Mouse (Mus musculus): ENCODE results near the gene Cdk20. TPM values are rescaled to one million over a fixed set of nuclear protein-coding genes. Genes with fewer than 3 reads are reported as not detected.
"Not testable (repeated sequence)": the region's sequence is repeated elsewhere in the genome, so short reads cannot be mapped to it uniquely, and the experiment has no call there.

Gene Cdk20
- polyA plus RNA-seq, 1 experiment from 2014 or later = 10.5 TPM

DNA sequence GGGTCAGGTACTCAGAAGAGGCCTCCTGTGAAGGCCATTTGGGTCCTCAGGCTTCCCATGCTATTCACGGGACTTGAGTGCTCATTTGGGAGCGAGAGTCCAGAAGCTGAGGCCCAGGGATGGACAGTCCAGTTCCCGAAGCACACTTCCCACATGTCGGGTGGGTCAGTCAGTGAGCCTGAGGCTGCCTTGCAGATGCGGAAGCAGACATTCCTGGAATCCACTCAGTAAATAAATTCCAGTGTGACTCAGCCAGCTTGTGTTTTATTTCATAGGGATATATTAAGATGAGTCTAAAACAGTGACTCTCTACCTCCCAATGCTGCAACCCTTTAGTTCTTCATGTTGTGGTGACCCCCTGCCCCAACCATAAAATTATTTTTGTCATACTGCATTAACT is 7.4 kb downstream of the Cdk20 start:
- no peak overlapping the region for H3K4me3 ChIP-seq (ENCODE audit: low read depth, low read length)
- H3K4me1 ChIP-seq (ENCODE audit: insufficient read depth) = no peaks in the 10 kb centered on the region
- H3K4me2 ChIP-seq = no peak overlapping the region
- no peak for ATAC-seq (ENCODE audit: insufficient read depth)
- H3K36me3 ChIP-seq (ENCODE audit: insufficient read depth) = 0 out of 2 replicates have a peak, but pooled peaks cover 4% of the 10 kb centered on the region
- TF ChIP-seq CTCF (IDR thresholded peaks at IDR 0.05; ENCODE audit: low read depth) = no peak
- H3K27me3 ChIP-seq (ENCODE audit: insufficient read depth, low read length) = no peaks in the 10 kb centered on the region
- H3K27ac ChIP-seq (ENCODE audit: low read depth) = no peak overlapping the region
- no peak overlapping the region for H3K9ac ChIP-seq
- WGBS = 68% methylated on average over 5 of the region's 5 CpGs
- no peaks in the 10 kb centered on the region for H3K9me3 ChIP-seq (ENCODE audit: low read depth, low read length)
- DNase-seq = no peak

DNA sequence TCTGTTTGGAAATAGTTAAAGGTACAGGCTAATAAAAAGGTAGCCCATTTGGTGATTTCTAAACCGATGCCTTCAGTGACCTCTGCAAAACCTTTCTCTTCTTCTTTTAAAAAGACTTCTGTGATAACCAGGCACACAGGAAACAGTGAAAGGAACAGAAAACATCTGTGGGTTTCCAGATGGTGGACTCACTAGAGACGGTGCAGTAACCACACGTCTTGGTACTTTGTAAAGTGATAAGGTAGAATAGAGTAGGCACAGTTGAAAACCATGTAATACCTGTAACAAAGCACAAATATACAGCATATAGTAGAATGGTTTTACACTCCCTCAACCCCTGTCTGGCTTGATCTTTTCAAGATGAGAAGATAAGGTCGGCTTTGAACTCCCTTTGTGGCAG is 8.5 kb downstream of the Cdk20 start:
- H3K4me2 ChIP-seq = no peak overlapping the region
- TF ChIP-seq CTCF (IDR thresholded peaks at IDR 0.05; ENCODE audit: low read depth) = no peak
- no peak overlapping the region for H3K4me3 ChIP-seq (ENCODE audit: low read depth, low read length)
- no peak overlapping the region for H3K27ac ChIP-seq (ENCODE audit: low read depth)
- 0 out of 2 replicates have a peak, but pooled peaks cover 4% of the 10 kb centered on the region for H3K36me3 ChIP-seq (ENCODE audit: insufficient read depth)
- 53% methylated on average over 4 of the region's 4 CpGs for WGBS
- DNase-seq (no peak), ATAC-seq (ENCODE audit: insufficient read depth) (no peak)
- H3K27me3 ChIP-seq (ENCODE audit: insufficient read depth, low read length) = no peaks in the 10 kb centered on the region
- no peaks in the 10 kb centered on the region for H3K9me3 ChIP-seq (ENCODE audit: low read depth, low read length)
- H3K4me1 ChIP-seq (ENCODE audit: insufficient read depth) = no peaks in the 10 kb centered on the region
- no peak overlapping the region for H3K9ac ChIP-seq

DNA sequence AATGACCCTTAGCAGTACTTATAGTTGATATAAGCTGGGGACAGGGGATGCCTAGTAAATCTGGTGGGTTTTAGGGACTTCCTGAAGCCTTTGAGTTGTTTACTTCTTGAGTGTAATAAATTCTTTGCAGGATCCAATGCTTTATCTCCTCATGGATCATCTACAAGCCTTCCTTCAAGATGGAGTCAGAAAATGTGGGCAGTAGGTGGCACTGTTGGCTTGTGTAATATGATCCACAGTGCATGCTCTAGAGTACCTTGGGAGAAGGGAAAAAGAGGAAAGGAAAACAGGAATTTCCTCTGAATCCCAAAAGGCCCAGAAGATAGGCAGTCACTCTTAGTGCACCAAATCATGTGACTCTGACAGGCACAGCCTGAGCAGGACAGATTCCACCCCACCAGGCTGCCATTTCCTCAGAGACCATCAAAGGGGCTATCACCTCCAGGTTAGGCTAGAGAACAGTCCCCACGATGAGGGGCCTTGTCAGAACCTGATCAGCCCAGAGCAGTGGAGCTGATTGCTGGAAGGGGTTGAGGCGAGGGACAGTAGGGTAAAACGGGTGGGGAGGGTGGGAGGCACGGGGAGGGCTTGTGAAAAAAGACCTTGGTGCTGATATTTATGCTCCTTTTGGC is 11.3 kb downstream of the Cdk20 start:
- Histone ChIP-seq H3K36me3 (ENCODE audit: insufficient read depth) (0 out of 2 replicates have a peak, but pooled peaks cover 4% of the 10 kb centered on the region), H3K9ac (no peak overlapping the region), H3K9me3 (ENCODE audit: low read depth, low read length) (no peaks in the 10 kb centered on the region), H3K4me3 (ENCODE audit: low read depth, low read length) (no peak overlapping the region), H3K27ac (ENCODE audit: low read depth) (no peak overlapping the region), H3K4me1 (ENCODE audit: insufficient read depth) (no peaks in the 10 kb centered on the region), H3K4me2 (no peak overlapping the region), H3K27me3 (ENCODE audit: insufficient read depth, low read length) (no peaks in the 10 kb centered on the region)
- 48% methylated on average over 4 of the region's 4 CpGs for WGBS
- TF ChIP-seq CTCF (IDR thresholded peaks at IDR 0.05; ENCODE audit: low read depth) = peak; percentile 61
- peak; percentile 64; the same call in 1 of the 2 replicates for ATAC-seq (ENCODE audit: insufficient read depth)
- peak; percentile 80 for DNase-seq

DNA sequence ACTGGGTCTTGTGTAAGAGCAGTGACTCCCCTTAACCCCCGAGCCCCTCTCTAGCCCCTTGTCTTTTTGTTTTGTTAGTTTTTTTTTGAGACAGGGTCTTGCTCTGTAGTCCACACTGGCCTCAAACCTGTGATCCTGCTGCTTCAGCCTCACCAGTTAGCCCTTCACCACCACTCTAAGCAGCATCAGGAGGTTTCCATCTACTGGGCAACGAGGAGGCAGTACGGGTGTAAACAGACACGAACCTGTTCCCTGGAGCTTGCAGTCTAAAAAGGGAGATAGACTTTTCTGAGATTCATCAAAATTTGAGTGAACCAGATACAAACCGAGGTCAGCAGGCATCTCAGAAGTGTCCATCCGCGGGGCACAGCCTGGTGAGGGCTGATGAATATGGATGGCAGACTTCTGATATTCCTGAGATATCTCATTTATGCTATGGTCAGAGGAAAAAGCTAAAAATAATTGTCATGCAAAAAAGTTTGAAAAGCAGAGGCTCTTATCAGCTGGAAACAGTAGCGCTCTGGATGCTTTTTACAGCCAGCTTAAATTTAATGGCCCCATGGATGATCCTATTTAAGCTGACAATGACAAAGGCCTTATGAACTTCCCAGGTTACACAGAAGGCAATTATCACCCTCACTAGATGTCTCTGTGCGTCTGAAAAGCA is 13.3 kb downstream of the Cdk20 start:
- H3K9me3 ChIP-seq (ENCODE audit: low read depth, low read length) = no peaks in the 10 kb centered on the region
- no peak for ATAC-seq (ENCODE audit: insufficient read depth)
- DNase-seq = no peak
- no peaks in the 10 kb centered on the region for H3K27me3 ChIP-seq (ENCODE audit: insufficient read depth, low read length)
- no peak overlapping the region for H3K9ac ChIP-seq
- WGBS = 64% methylated on average over 9 of the region's 9 CpGs
- H3K4me2 ChIP-seq = no peak overlapping the region
- no peaks in the 10 kb centered on the region for H3K4me1 ChIP-seq (ENCODE audit: insufficient read depth)
- no peak overlapping the region for H3K4me3 ChIP-seq (ENCODE audit: low read depth, low read length)
- TF ChIP-seq CTCF (IDR thresholded peaks at IDR 0.05; ENCODE audit: low read depth) = no peak
- H3K36me3 ChIP-seq (ENCODE audit: insufficient read depth) = no peaks in the 10 kb centered on the region
- H3K27ac ChIP-seq (ENCODE audit: low read depth) = no peak overlapping the region

DNA sequence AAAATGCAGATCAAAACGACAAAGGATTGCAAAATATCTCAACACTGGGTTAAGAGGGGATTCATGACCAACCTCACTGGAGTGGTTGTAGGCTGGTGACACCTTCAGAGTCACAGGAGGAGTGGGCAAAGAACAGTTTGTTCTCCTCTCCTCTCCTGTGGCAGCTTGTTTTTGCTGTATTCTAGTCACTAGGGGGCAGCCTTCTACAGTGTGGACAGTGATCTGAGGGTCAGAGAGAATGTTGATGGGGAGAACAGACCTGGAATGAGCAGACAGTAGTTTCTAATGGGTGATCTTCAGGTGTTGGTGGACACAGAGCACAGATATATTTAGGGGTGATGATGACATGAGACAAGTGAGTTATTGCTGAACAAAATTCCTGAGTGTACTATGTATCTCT is 15.8 kb downstream of the Cdk20 start:
- H3K27ac ChIP-seq (ENCODE audit: low read depth) = no peak overlapping the region
- H3K4me1 ChIP-seq (ENCODE audit: insufficient read depth) = no peaks in the 10 kb centered on the region
- H3K9me3 ChIP-seq (ENCODE audit: low read depth, low read length) = no peaks in the 10 kb centered on the region
- TF ChIP-seq CTCF (IDR thresholded peaks at IDR 0.05; ENCODE audit: low read depth) = peak; percentile 76
- no peaks in the 10 kb centered on the region for H3K36me3 ChIP-seq (ENCODE audit: insufficient read depth)
- H3K27me3 ChIP-seq (ENCODE audit: insufficient read depth, low read length) = no peaks in the 10 kb centered on the region
- H3K4me3 ChIP-seq (ENCODE audit: low read depth, low read length) = no peak overlapping the region
- 3% methylated on average over 1 of the region's 1 CpGs for WGBS
- peak; percentile 54; the same call in 1 of the 2 replicates for ATAC-seq (ENCODE audit: insufficient read depth)
- H3K4me2 ChIP-seq = no peak overlapping the region
- DNase-seq = peak; percentile 71
- H3K9ac ChIP-seq = no peak overlapping the region

DNA sequence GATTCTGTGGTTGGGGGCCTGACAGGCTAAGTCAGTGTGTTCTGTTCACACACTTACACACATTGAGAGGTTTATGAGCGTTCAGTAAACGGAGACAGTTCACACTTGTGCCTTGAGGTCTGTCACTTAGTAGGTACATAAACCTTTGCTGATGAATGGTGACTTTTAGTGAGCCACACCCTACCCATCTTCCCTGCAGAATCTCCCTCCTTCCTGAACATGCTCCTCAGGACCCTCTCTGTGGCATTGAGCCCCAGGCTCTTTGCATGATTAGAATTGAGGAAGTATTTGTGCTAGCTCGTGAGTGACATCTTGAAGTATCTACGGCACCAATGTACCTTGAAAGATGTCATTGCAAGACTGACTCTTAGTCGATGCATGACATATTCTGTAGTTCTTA is 16.6 kb downstream of the Cdk20 start:
- Histone ChIP-seq H3K27ac (ENCODE audit: low read depth) (no peak overlapping the region), H3K27me3 (ENCODE audit: insufficient read depth, low read length) (no peaks in the 10 kb centered on the region), H3K4me1 (ENCODE audit: insufficient read depth) (no peaks in the 10 kb centered on the region), H3K9me3 (ENCODE audit: low read depth, low read length) (no peaks in the 10 kb centered on the region), H3K4me3 (ENCODE audit: low read depth, low read length) (no peak overlapping the region), H3K9ac (no peak overlapping the region), H3K36me3 (ENCODE audit: insufficient read depth) (no peaks in the 10 kb centered on the region), H3K4me2 (no peak overlapping the region)
- TF ChIP-seq CTCF (IDR thresholded peaks at IDR 0.05; ENCODE audit: low read depth) = no peak
- 83% methylated on average over 5 of the region's 5 CpGs for WGBS
- DNase-seq (no peak), ATAC-seq (ENCODE audit: insufficient read depth) (no peak)

DNA sequence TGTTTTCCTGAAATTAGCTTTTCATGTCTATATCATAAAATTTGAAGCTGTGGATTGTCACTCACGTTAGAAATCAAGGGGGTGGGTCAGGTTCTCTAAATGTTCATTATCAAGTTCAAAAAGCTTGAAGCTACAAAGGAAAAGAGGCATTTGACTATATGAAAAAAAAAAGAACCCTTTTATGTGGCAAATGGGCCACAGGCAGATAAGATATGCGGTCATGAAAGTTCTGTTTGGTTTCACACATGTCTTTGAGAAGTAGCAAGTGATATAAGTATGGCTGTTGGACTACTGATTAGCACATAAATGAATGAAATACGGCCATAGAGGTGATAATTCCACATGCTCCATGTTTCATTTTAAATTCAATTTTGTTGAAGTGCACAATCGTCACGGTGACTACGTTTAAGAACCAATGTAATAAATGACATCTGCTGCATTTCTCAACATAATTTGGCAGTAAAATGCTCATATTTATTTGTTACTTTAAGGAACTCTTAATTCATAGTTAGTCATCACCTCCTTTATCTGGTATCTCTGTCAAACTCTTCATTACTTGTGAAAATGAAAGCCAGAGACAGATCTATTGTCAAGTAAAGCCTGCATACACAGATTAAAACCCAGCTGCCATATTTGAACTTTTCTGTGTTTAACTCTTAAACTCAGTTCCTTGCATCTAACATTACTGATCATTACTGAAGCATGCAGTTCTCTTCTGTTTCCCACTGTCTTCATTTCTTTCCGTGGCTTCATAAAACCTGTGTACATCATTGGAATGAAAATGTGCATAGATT is 18.1 kb downstream of the Cdk20 start:
- no peak for TF ChIP-seq CTCF (IDR thresholded peaks at IDR 0.05; ENCODE audit: low read depth)
- Histone ChIP-seq H3K9ac (no peak overlapping the region), H3K36me3 (ENCODE audit: insufficient read depth) (no peaks in the 10 kb centered on the region), H3K9me3 (ENCODE audit: low read depth, low read length) (no peaks in the 10 kb centered on the region), H3K4me3 (ENCODE audit: low read depth, low read length) (no peak overlapping the region), H3K27ac (ENCODE audit: low read depth) (no peak overlapping the region), H3K4me1 (ENCODE audit: insufficient read depth) (no peaks in the 10 kb centered on the region), H3K27me3 (ENCODE audit: insufficient read depth, low read length) (no peaks in the 10 kb centered on the region), H3K4me2 (no peak overlapping the region)
- ATAC-seq (ENCODE audit: insufficient read depth) = no peak
- WGBS = 66% methylated on average over 7 of the region's 7 CpGs
- no peak for DNase-seq

DNA sequence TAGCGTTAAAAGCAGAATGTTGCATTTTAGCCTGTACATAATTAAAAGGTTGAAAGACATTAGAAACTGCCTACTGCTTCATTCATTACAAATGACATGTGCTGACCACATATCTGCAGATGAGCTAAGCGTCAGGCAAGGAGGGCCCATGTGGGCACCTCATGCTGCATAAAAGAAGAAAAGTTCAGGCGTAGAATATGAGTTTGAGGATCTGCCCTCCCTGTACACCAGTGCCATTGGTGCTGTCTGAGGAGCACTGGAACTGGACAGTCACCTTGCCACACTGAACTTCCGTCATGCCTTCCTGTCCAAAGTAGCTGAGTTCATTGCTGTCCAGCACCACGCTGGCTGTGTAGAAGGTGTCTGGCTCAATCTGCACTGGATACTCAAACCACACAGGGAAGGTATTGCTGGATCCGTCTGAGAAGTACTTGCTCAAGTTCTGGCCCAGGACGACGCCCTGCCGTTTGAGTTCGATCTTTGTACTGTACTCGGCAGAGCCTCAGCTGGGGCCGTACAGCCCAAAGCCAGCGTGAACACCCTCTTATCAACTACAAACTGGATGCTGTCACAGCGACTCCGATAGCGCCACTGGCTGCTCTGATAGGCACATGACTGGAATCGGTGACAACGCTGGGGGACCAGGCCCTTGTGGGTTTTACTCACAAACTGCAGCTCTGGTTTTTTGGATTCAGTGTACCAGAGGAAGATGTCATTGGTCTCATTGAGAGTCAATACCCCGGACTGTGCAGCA is 25.3 kb downstream of the Cdk20 start:
- H3K36me3 ChIP-seq (ENCODE audit: insufficient read depth); H3K9me3 ChIP-seq (ENCODE audit: low read depth, low read length); ATAC-seq (ENCODE audit: insufficient read depth); H3K4me2 ChIP-seq; H3K4me3 ChIP-seq (ENCODE audit: low read depth, low read length); H3K27ac ChIP-seq (ENCODE audit: low read depth); H3K9ac ChIP-seq; DNase-seq; H3K4me1 ChIP-seq (ENCODE audit: insufficient read depth); H3K27me3 ChIP-seq (ENCODE audit: insufficient read depth, low read length): not testable (repeated sequence)
- 83% methylated on average over 19 of the region's 19 CpGs for WGBS

Measured in lung, embryonic 14.5 days (tissue).